Mouse (Mus musculus): ENCODE results near the gene Tmem120b.

Gene Tmem120b

DNA sequence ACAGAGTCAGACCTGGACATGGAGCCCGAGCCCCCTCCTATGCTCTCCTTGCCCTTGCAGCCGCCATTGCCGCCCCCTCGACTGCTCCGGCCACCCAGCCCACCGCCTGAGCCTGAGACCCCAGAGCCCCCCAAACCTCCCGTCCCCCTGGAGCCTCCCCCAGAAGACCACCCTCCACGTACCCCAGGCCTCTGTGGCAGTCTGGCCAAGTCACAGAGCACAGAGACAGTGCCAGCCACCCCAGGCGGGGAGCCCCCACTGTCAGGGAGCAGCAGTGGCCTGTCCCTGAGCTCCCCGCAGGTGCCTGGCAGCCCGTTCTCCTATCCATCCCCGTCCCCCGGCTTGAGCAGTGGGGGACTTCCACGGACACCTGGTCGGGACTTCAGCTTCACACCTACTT lies 91.7 kb downstream of the Tmem120b start:
- DNase-seq (ENCODE audit: low read depth): no peak

DNA sequence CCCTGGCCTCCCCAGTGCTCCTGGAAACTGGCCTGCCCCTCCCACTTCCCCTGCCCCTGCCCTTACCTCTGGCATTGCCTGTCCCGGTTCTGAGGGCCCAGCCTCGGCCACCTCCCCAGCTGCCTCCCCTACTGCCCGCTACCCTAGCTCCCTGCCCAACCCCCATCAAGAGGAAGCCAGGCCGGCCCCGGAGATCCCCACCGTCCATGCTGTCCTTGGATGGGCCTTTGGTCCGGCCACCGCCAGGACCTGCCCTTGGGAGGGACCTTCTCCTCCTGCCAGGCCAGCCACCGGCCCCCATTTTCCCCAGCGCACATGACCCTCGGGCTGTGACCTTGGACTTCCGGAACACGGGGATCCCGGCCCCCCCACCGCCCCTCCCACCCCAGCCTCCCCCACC lies 92.1 kb downstream of the Tmem120b start:
- DNase-seq (ENCODE audit: low read depth): no peak

DNA sequence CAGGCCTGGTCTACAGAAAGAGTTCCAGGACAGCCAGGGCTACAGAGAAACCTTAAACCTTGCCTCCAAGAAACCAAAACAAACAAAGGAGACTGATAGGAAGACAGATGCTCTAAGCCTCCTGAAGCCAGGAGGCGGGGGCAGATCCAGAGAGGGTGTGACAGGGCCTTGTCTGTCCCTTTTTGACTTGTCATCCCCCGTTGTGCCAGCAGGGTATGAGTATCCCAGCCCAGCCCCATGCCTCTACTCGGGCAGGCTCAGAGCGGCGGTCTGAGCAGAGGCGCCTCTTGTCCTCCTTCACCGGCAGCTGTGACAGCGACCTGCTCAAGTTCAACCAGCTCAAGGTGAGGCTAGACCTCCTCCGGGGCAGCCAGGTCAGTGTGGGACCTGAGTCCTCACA lies 94.7 kb downstream of the Tmem120b start:
- no peak for DNase-seq (ENCODE audit: low read depth)

GRCm38 (mm10) chr5:123166437-123166836 lies 98.2 kb downstream of the Tmem120b start:
- DNase-seq (ENCODE audit: low read depth): no peak

Measured in fibroblast of lung, adult 2 months (primary cell).